Mouse (Mus musculus) liver, embryonic 15.5 days (tissue): ENCODE data around the gene Nfkb2. TPM values are rescaled to one million over a fixed set of nuclear protein-coding genes. Genes with fewer than 3 reads are reported as not detected.
A peak's percentile ranks its signal among the peaks of the same experiment; 100 is the strongest.

Experiments used
- ATAC-seq: fragments of 200-750 bp; cut with Nextera tagmentation; 2 replicates; pipeline ENCODE4 v1.8.0; 2017; ENCODE audit warnings: moderate number of reproducible peaks, mild to moderate bottlenecking, moderate library complexity; ENCODE audit not compliant: insufficient read depth
- H3K27ac ChIP-seq: fragments of 300-500 bp; sonication (generic); replicated peaks from 2 replicates; pipeline ENCODE4 v1.5.1; 2015; ENCODE audit warnings: mild to moderate bottlenecking, inconsistent platforms
- H3K27me3 ChIP-seq: fragments of 300-500 bp; sonication (generic); 2 replicates; pipeline ENCODE4 v1.6.1; 2015; ENCODE audit warnings: mild to moderate bottlenecking, inconsistent platforms
- H3K36me3 ChIP-seq: fragments of 300-500 bp; sonication (generic); replicated peaks from 2 replicates; pipeline ENCODE4 v1.6.1; 2015; ENCODE audit warnings: moderate library complexity, mild to moderate bottlenecking, inconsistent platforms
- H3K4me1 ChIP-seq: fragments of 300-500 bp; sonication (generic); replicated peaks from 2 replicates; pipeline ENCODE4 v1.6.1; 2015; ENCODE audit warnings: inconsistent platforms
- H3K4me2 ChIP-seq: fragments of 300-500 bp; sonication (generic); 2 replicates; pipeline ENCODE4 v1.6.1; 2015; ENCODE audit warnings: moderate library complexity, mild to moderate bottlenecking, inconsistent platforms
- H3K4me3 ChIP-seq: fragments of 300-500 bp; sonication (generic); replicated peaks from 2 replicates; pipeline ENCODE4 v1.5.1; 2015; ENCODE audit warnings: mild to moderate bottlenecking, inconsistent platforms
- H3K9ac ChIP-seq: fragments of 300-500 bp; sonication (generic); 2 replicates; pipeline ENCODE4 v1.6.1; 2015; ENCODE audit warnings: moderate library complexity, mild to moderate bottlenecking, inconsistent platforms
- H3K9me3 ChIP-seq: fragments of 300-500 bp; sonication (generic); replicated peaks from 2 replicates; pipeline ENCODE4 v1.6.1; 2016; ENCODE audit warnings: inconsistent platforms
- WGBS: fragments of 180-500 bp; shearing (Covaris S2); methylation state at CpG from one replicate; pipeline ENCODE4 v1.1.7; 2015; ENCODE audit warnings: mixed read lengths; ENCODE audit not compliant: insufficient replicate concordance; 5-methylcytosine and 5-hydroxymethylcytosine counted together
- polyA plus RNA-seq: library from polyadenylated mRNA; unstranded; fragments of >200 nt; fragmentation: Nextera tagmentation; extraction: Ambion mirVana; gene quantifications from 2 replicates; pipeline ENCODE4 v1.2.1, GENCODE M21; 2015

Gene Nfkb2
- polyA plus RNA-seq, 1 experiment from 2014 or later = 4.2 TPM

DNA sequence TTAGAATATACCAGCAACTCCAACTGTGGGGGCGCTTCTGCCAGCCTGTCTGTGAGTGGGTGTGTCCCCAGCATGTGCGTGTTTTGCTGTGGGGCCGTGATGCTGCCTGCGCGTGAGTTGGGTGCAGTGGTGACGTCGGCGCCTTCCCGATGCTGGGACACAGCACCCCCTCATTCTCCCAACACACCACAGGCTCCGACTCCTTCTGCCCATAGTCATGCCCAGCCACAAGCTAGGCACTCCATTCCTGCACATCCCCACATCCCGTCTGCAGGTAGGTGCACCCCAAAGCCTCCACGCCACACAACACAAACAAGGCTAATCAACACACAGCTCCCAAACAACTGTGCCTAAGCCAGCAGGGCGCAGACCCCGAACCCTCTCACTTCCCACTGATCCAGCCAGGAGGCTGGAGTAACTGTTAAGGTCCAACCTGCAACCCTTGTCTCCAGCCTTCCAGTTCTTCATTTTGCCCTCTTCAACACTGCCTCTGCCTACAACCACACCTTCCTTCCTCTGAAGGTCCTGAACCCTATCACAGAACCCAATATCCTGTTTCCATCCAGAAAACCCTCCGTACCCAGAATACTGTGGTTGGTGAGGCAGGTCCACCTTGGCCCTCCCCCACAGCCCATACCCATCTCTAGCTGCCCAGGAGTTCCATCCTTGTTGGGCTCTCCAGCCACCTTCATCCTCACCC, 12.9 kb downstream of the Nfkb2 start:
- Histone ChIP-seq H3K9ac (no peak overlapping the region), H3K4me2 (peak overlapping the region; percentile 90), H3K4me3 (peak overlapping the region; percentile 44), H3K9me3 (no peaks in the 10 kb centered on the region), H3K4me1 (peaks cover 70% of the 10 kb centered on the region), H3K27me3 (peaks cover 92% of the 10 kb centered on the region), H3K36me3 (peaks cover 1% of the 10 kb centered on the region; the same call in 1 of the 2 replicates), H3K27ac (no peak overlapping the region)
- ATAC-seq = no peak
- WGBS = 31% methylated on average over 15 of the region's 15 CpGs

DNA sequence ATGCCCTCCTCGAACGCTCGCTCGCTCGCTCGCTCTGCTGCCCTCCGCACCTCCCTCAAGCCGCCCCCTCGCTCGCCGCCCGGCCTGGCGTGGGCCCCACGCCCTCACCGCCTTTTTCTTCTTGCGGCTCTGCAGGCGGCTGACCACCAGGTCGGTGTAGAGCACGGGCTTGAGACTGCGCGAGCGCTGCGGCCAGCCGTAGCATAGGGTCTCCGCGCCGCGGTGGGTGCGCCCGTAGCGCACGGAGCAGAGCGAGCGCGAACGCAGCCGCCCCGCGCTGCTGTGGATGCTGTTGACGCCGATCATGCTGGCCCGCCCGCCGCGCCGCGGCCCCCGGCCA, 13.4 kb downstream of the Nfkb2 start:
- H3K27me3 ChIP-seq = peaks cover 97% of the 10 kb centered on the region
- peaks cover 67% of the 10 kb centered on the region for H3K4me1 ChIP-seq
- no peak overlapping the region for H3K27ac ChIP-seq
- peak overlapping the region; percentile 66 for H3K4me2 ChIP-seq
- WGBS = 1% methylated on average over 47 of the region's 48 CpGs
- no peaks in the 10 kb centered on the region for H3K9me3 ChIP-seq
- H3K9ac ChIP-seq = no peak overlapping the region
- H3K4me3 ChIP-seq = peak overlapping the region; percentile 44
- no peak for ATAC-seq
- H3K36me3 ChIP-seq = no peaks in the 10 kb centered on the region

DNA sequence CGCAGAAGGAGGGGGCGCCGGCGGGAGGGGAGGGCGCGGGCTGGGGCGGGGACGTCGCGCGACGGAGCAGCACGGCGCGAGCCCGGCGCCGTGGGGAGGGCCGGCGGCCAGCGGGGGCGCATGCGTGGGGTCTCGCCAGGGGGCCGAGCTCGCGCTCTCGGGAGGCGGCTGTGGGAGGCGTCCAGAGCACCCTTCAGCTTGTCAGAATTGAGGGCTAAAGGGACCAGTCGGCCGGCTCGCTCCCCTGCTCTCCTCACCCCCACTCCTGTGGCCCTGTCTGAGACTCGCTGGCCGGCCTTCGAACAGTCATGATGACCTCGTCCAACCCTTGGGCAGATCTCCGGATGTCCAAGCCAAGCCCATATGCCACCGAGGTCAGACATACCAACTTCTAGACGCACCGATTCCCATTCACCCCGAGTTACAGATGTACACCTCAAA, 13.9 kb downstream of the Nfkb2 start:
- H3K9ac ChIP-seq = no peak overlapping the region
- WGBS = 2% methylated on average over 41 of the region's 42 CpGs
- H3K27ac ChIP-seq = no peak overlapping the region
- no peaks in the 10 kb centered on the region for H3K9me3 ChIP-seq
- peaks cover 100% of the 10 kb centered on the region for H3K27me3 ChIP-seq
- peaks cover 62% of the 10 kb centered on the region for H3K4me1 ChIP-seq
- H3K36me3 ChIP-seq = no peaks in the 10 kb centered on the region
- peak overlapping the region; percentile 66 for H3K4me2 ChIP-seq
- H3K4me3 ChIP-seq = peak overlapping the region; percentile 44
- no peak for ATAC-seq

DNA sequence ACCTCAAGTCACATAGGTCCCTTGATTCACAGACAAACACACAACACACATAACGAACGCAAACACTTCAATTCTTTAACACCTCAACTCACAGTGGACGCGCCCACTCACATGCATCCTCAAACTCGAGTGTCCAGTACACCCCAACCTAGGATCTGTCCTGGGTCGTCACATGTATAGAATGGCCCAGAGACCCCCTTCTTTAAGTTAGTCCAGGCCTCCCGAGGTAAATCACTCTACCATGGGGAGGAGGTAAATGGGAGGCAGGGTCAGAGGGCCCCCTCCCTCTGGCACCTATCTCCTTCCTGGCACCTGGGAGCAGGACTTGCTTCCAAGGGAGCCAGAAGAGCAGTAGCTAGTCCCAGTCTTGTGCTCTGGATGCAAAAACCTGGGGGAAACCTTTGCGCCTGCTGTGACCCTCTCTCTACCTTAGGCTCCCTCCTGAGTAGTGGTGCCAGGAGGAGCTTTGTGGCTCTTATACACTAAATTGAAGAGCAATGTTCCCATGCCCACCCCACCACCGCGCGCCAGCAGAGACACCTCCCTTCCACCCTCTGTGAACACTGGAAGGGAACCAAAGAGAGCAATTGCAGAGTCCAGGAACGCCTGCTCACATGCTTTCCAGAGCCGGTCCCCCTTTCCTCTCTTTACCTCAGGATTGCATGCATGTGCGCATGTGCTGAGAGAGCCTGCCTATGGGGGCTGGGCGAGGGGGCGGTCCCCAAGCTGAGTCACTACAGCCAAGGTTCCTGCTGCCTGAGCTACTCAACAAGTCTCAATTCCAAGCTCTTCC, 14.7 kb downstream of the Nfkb2 start:
- H3K9ac ChIP-seq = no peak overlapping the region
- H3K4me3 ChIP-seq = no peak overlapping the region
- H3K27ac ChIP-seq = no peak overlapping the region
- WGBS = 11% methylated on average over 16 of the region's 16 CpGs
- ATAC-seq = no peak
- H3K4me2 ChIP-seq = 0 out of 2 replicates have a peak overlapping the region, but pooled peaks have one; percentile 15
- H3K36me3 ChIP-seq = no peaks in the 10 kb centered on the region
- H3K9me3 ChIP-seq = no peaks in the 10 kb centered on the region
- H3K27me3 ChIP-seq = peaks cover 100% of the 10 kb centered on the region
- H3K4me1 ChIP-seq = peaks cover 54% of the 10 kb centered on the region

DNA sequence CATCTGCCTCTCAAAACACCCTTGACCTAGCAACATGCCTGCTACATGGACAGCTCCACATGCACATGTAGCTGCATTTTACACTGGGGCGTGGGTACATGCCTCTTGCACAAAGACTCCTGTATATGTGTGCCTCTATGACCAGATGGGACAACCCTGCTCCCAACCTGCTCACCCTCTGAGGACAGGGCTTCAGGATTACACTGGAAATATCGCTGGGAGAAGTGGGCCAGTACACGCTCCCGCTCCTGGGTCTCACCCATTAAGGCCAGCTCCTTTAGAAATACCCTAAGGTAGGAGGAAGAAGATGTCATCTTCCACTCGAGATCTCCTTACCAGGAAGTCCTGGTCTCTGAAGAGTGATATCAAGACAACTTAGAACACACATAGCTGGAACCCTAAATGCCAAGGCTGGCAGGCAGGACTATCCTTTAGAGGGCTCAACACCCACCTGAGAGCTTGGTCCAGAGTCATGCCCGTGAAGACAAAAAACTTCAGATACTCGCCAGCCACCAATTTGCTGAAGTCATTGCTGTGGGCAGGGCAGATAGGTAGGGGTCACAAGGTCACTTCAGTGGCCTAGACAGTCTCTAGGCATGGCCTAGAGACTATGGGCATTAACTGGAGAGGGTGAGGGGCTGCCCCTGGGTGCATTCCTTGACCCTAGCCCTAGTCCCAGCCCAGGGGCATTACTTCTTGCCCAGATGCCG, 16.1 kb downstream of the Nfkb2 start:
- WGBS = 59% methylated on average over 8 of the region's 8 CpGs
- H3K9me3 ChIP-seq = no peaks in the 10 kb centered on the region
- H3K36me3 ChIP-seq = no peaks in the 10 kb centered on the region
- ATAC-seq = no peak
- H3K4me3 ChIP-seq = no peak overlapping the region
- H3K4me1 ChIP-seq = peaks cover 40% of the 10 kb centered on the region
- H3K4me2 ChIP-seq = no peak overlapping the region
- no peak overlapping the region for H3K9ac ChIP-seq
- H3K27me3 ChIP-seq = peaks cover 100% of the 10 kb centered on the region
- no peak overlapping the region for H3K27ac ChIP-seq

DNA sequence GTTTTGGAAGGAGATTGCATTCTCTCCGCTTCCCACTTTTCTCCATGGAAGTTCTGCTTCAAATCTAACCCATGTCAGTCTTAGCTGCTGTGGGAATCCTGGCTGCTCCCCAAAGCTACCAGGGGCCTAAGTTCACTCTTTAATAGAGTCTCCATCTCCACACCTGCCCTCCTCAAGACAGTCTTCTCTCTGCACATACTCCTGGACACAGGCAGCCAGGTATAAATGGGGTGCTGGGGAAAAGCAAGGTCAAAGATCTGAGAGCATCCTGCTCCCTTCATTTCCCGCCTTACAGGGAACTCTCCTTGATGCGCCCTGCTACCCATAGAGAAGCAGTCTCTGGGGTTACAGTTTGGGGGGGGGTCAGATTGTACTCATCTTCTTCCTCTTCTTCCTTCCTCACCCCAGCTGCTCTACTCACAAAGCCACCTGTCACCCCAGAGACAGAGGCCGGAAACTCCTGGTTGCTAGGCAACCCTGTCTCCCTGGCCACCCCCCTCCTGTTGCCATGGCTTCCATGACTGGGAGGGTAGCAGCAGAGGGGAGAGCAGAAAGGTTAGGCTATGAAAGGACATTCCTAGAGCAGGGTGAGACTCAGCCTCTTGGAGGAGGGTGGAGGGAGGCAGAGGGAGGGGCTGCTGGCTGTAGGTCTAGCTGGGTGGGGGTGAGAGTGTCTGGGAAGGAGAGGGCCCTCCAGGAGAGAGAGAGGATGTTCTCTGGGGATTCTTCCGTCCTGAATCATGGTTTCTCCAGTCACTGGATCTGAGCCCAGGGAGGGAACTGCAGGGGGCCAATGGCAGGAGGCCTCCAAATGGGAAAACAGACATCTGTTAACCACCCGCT, 17.2 kb downstream of the Nfkb2 start:
- ATAC-seq = no peak

DNA sequence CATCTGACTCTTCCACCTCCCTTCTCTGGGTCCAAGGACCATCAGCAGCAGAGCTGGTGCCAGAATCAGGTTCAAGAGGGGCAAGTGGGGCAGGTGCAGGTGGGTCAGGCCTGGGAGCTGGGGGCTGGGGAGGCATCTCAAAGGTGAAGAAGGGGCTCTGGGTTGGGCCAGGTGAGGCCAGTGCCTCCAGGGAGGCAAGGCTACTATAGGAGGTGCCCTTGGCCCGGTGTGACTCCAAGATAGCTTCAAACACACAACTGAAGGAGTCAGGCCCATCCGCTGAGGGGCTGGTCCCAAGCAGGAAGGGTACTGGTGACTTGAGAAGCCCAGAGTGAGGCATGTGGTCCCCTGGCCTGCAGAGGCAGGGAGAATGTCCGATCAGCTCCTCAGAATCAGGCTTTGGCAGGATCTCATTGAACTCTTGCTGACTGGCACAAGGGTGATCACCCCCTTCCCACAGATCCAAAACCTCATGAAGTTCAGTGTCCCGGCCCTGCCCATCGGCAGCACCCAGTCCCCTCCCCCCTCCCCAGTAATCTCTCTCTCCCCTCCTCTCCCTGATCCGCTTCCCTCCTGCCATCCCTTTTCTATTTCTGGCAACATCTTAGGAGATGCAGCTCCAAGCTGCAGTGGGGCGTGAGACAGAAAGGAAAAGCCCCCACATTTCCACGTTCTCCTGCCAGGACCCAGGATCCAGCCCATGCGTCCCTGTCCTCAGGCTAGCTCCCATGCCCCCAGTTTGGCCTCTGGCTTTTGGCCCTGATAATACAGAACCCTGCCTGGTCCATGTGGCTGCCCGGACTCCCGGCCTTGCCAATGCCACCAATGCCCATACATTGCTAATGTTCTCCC, 18.2 kb downstream of the Nfkb2 start:
- no peak overlapping the region for H3K27ac ChIP-seq
- no peaks in the 10 kb centered on the region for H3K36me3 ChIP-seq
- 37% methylated on average over 11 of the region's 11 CpGs for WGBS
- H3K4me3 ChIP-seq = no peak overlapping the region
- no peaks in the 10 kb centered on the region for H3K9me3 ChIP-seq
- peaks cover 30% of the 10 kb centered on the region for H3K4me1 ChIP-seq
- no peak overlapping the region for H3K9ac ChIP-seq
- no peak for ATAC-seq
- H3K27me3 ChIP-seq = peaks cover 100% of the 10 kb centered on the region
- H3K4me2 ChIP-seq = no peak overlapping the region

More for the DNA sequence above, 17.2 kb downstream of the Nfkb2 start:
- Histone ChIP-seq H3K4me1 (peaks cover 30% of the 10 kb centered on the region), H3K9me3 (no peaks in the 10 kb centered on the region), H3K27me3 (peaks cover 100% of the 10 kb centered on the region), H3K27ac (no peak overlapping the region), H3K36me3 (no peaks in the 10 kb centered on the region), H3K9ac (no peak overlapping the region), H3K4me3 (no peak overlapping the region), H3K4me2 (no peak overlapping the region)
- WGBS = 21% methylated on average over 6 of the region's 6 CpGs

DNA sequence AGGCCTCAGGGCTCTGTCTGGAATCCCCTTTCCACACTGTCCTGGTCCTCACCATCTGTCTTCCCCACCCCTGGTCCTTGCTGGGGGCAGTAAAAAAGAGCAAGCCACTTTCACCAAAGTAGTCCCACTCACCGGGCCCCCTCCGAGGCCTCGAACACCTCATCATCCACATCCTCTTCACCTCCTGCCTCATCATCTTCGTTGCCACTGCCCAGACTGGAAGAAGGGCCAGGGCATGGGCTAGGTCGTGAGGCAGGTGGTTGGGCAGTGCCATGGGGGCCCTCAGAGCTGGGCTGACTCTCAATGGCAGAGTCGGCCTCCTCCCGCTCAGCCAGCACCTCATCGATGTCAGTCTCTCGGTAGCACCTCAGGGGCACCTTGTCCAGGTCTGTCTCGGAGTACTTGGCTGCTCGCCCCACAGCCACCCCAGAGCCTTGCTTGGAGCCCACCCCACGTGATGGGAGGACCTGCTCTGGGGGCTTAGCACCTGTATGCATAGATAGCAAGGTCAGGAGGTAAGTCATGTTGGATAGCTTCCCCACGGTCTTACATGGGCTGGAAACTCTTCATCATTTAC, 19.0 kb downstream of the Nfkb2 start:
- H3K4me2 ChIP-seq = no peak overlapping the region
- no peak overlapping the region for H3K27ac ChIP-seq
- no peak for ATAC-seq
- WGBS = 56% methylated on average over 13 of the region's 13 CpGs
- peaks cover 98% of the 10 kb centered on the region for H3K27me3 ChIP-seq
- H3K4me3 ChIP-seq = no peak overlapping the region
- H3K9me3 ChIP-seq = no peaks in the 10 kb centered on the region
- H3K9ac ChIP-seq = no peak overlapping the region
- no peaks in the 10 kb centered on the region for H3K36me3 ChIP-seq
- H3K4me1 ChIP-seq = peaks cover 30% of the 10 kb centered on the region

DNA sequence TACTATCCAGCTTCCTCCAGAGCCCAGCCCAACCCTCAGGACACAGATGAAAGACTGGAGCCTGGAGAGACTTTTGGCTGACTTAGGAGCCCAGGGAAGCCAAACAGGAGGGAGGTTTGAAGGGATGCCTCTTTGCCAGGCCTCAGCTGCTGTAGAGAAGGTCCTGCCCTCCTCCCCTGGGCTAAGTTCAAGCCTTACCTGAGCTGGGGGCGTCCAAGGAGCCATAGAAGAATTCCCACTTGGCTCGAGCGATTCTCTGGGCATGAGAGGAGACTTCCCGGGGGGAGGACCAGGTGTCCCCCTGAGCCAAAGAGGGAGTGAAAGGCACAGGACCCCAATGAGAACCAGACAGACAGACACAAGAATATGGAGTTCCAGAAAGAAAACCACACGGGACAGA, 19.6 kb downstream of the Nfkb2 start:
- WGBS = 46% methylated on average over 5 of the region's 5 CpGs
- no peaks in the 10 kb centered on the region for H3K36me3 ChIP-seq
- peaks cover 93% of the 10 kb centered on the region for H3K27me3 ChIP-seq

DNA sequence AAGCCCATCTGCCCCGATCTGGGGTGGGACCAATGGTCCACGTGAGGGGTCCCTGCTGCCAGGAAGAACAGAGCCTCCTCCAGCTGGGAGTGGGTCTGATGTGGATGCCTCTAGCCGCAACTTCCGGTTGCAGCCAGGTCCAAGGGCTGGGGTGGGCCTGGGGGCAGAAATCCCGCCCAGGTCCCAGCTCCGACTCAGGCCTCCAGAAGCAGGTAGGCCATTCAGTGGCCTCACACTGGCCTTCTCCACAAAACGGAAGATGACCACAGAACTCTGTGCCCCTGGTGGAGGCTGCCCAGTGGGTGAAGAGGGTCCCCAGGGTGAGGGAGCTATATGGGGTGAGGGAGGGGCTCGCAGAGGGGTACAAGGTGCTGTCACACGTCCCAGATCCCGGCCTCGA, 20.2 kb downstream of the Nfkb2 start:
- H3K27ac ChIP-seq = no peak overlapping the region
- no peak overlapping the region for H3K4me2 ChIP-seq
- H3K9me3 ChIP-seq = no peaks in the 10 kb centered on the region
- peaks cover 29% of the 10 kb centered on the region for H3K4me1 ChIP-seq
- no peak overlapping the region for H3K4me3 ChIP-seq
- peaks cover 92% of the 10 kb centered on the region for H3K27me3 ChIP-seq
- ATAC-seq = no peak
- H3K36me3 ChIP-seq = no peaks in the 10 kb centered on the region
- WGBS = 41% methylated on average over 11 of the region's 11 CpGs
- H3K9ac ChIP-seq = no peak overlapping the region

More for the DNA sequence above, 19.6 kb downstream of the Nfkb2 start:
- Histone ChIP-seq H3K27ac (no peak overlapping the region), H3K9me3 (no peaks in the 10 kb centered on the region), H3K9ac (no peak overlapping the region), H3K4me3 (no peak overlapping the region), H3K4me1 (peaks cover 29% of the 10 kb centered on the region), H3K4me2 (no peak overlapping the region)
- ATAC-seq = no peak
